ENCODE assay signal across 12 mouse cellular contexts in genomic region chr1:158894441-158894840, GRCm38 (mm10).
"Had no signal": no experiment of that assay in that cellular context is flagged by ENCODE, and none has a peak within 500 bp of the region (broad histone marks: within the 10 kb centered on the region; RNA-seq: fewer than 3 reads in every experiment).

No protein-coding gene starts in this region.

- DNase-seq: liver, postnatal 0 days; lung, adult 2 months; lung, postnatal 14 days; lung, postnatal 36 days; midbrain, embryonic 14.5 days; retina, postnatal 1 day; right cerebral cortex, adult 18-20 months; right cerebral cortex, postnatal 25 days; right cerebral cortex, postnatal 4 days; thymus, adult 2 months; thymus, postnatal 25 days; thymus, postnatal 4 days had no signal
